Mouse (Mus musculus) bone marrow, adult 2 months (tissue): Measurements from ENCODE around the gene Pold1.

Experiments
- CTCF ChIP-seq: fragments of 200-500 bp; IDR thresholded peaks from 2 replicates; pipeline ENCODE4 v1.5.1; 2011; ENCODE audit warnings: low read length, control low read depth; ENCODE audit not compliant: control insufficient read depth, insufficient read depth
- POLR2A ChIP-seq: fragments of 200-500 bp; IDR thresholded peaks from 2 replicates; pipeline ENCODE4 v1.6.1; 2011; ENCODE audit warnings: low read depth, mild to moderate bottlenecking, control low read depth, low read length, borderline replicate concordance; ENCODE audit not compliant: control insufficient read depth

DNA sequence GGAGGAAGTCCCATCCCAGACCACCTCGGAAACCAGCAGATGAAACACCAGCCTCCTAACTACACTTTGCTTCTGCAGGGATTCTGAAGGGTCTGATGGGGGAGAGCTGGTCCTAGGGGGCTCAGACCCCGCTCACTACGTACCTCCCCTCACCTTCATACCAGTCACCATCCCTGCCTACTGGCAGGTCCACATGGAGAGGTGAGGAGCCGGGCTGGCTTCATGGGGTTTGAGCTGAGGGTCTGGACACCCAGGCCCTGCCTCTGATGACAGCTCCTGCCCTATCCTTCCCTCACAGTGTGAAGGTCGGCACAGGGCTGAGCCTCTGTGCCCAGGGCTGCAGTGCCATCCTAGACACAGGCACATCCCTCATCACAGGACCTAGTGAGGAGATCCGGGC is 36.3 kb upstream of the Pold1 start:
- TF ChIP-seq CTCF, result no peak
- no peak for TF ChIP-seq POLR2A
